Mouse (Mus musculus): ENCODE measurements at regions not wholly inside any gene's neighbourhood (a gene's known extent, or its start where the extent isn't known, plus 50 kb on each side); places are given as distances from the start of the nearest gene placed in this dataset.

- Histone ChIP-seq H3K9me3 (no peaks in the 10 kb centered on the region), H3K36me3 (no peaks in the 10 kb centered on the region), H3K9ac (no peak overlapping the region), H3K27me3 (replicated peaks) (0 out of 2 replicates have a peak, but pooled peaks cover 12% of the 10 kb centered on the region), H3K4me1 (0 out of 2 replicates have a peak, but pooled peaks cover 12% of the 10 kb centered on the region), H3K4me3 (replicated peaks) (no peak overlapping the region), H3K27ac (peak overlapping the region; percentile 40; the same call in 1 of the 2 replicates), H3K4me2 (no peak overlapping the region)
- 53% methylated on average over 12 of the region's 12 CpGs for WGBS
- no peak for ATAC-seq (ENCODE audit: insufficient read depth, low FRiP score, low read depth)
Measured at GRCm38 (mm10) chrX:11437151-11437944, 109.7 kb downstream of the H2al1j start.

DNA sequence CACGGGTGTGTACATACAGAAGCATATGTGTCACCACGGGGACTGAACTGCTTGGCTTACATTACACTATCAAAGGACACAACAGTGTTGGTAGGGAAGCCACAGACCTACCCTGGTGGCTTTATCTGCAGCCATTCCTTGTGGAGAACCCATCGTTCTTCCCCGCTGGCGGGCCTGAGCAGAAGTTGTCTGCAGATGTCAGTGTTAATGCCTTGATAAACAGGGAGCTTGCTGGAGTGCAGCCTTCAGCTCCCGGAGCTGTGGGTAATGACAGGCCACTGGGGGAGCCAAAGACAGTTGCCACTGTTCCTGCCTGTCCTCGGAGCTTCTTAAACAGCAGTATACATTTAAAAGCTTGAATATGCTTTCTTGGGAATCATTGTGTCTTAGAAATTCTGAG is 115.9 kb downstream of the H2al1j start:
- no peak for ATAC-seq (ENCODE audit: insufficient read depth, low FRiP score, low read depth)
- no peaks in the 10 kb centered on the region for H3K4me1 ChIP-seq
- H3K36me3 ChIP-seq = no peaks in the 10 kb centered on the region
- H3K27me3 ChIP-seq (replicated peaks) = peaks cover 5% of the 10 kb centered on the region; the same call in 1 of the 2 replicates
- no peak overlapping the region for H3K27ac ChIP-seq
- H3K9me3 ChIP-seq = no peaks in the 10 kb centered on the region
- H3K9ac ChIP-seq = no peak overlapping the region
- WGBS = 44% methylated on average over 7 of the region's 7 CpGs
- H3K4me2 ChIP-seq = no peak overlapping the region
- H3K4me3 ChIP-seq (replicated peaks) = no peak overlapping the region

GRCm38 (mm10) chrX:11444261-11444725 is 116.7 kb downstream of the H2al1j start:
- Histone ChIP-seq H3K4me2 (no peak overlapping the region), H3K27ac (no peak overlapping the region), H3K36me3 (no peaks in the 10 kb centered on the region), H3K4me1 (no peaks in the 10 kb centered on the region), H3K9ac (no peak overlapping the region), H3K27me3 (replicated peaks) (peaks cover 5% of the 10 kb centered on the region; the same call in 1 of the 2 replicates), H3K4me3 (replicated peaks) (no peak overlapping the region), H3K9me3 (no peaks in the 10 kb centered on the region)
- ATAC-seq (ENCODE audit: insufficient read depth, low FRiP score, low read depth) = no peak
- 68% methylated on average over 10 of the region's 10 CpGs for WGBS

DNA sequence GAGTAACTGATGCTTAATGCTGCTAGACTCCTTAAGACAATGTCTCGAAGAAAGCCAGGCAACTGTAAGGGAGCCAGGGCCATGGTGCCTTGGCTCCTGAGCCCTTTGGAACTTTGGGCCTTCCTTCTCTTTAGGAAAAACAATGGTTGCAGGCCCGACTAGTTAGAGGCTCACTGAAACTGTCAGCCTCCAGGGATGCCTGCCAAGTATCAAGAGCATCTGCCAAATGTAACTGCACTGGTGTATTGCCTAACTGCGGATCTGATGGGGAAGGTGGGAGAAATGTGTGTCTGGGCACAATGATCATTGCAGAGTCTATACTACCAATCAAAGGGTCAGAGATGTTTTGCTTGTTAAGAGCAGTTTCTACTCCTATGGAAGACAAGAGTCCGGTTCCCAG is 121.1 kb downstream of the H2al1j start:
- ATAC-seq (ENCODE audit: insufficient read depth, low FRiP score, low read depth) = no peak
- 68% methylated on average over 4 of the region's 4 CpGs for WGBS

DNA sequence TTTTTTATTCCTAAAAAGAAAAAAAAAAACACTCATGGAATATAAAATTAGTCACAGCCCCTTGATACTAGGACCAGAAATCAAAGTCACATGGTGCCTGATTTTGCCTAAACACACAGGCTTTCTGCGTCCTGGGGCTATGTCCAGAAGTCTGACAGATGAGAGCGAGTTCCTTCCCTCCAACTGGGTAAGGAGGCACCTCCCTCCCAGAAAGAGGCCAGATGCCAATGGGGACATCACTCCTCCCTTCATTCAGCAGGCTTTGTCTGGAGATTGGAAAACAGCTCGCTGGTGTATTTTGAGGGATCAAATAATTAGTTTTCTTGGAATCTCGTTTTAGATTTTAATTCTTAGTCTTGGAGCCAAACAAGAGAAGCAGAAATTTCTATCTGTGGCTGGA is 130.9 kb downstream of the H2al1j start:
- Histone ChIP-seq H3K4me1 (no peaks in the 10 kb centered on the region), H3K27me3 (replicated peaks) (no peaks in the 10 kb centered on the region), H3K9me3 (no peaks in the 10 kb centered on the region), H3K27ac (no peak overlapping the region), H3K4me3 (replicated peaks) (no peak overlapping the region), H3K4me2 (no peak overlapping the region), H3K9ac (no peak overlapping the region), H3K36me3 (no peaks in the 10 kb centered on the region)
- ATAC-seq (ENCODE audit: insufficient read depth, low FRiP score, low read depth) = no peak
- WGBS = 57% methylated on average over 4 of the region's 4 CpGs

More for the DNA sequence above, 121.1 kb downstream of the H2al1j start:
- Histone ChIP-seq H3K4me3 (replicated peaks) (no peak overlapping the region), H3K27me3 (replicated peaks) (peaks cover 5% of the 10 kb centered on the region; the same call in 1 of the 2 replicates), H3K4me1 (no peaks in the 10 kb centered on the region), H3K4me2 (no peak overlapping the region), H3K36me3 (no peaks in the 10 kb centered on the region), H3K9me3 (no peaks in the 10 kb centered on the region), H3K27ac (no peak overlapping the region), H3K9ac (no peak overlapping the region)

- H3K9ac ChIP-seq = no peak overlapping the region
- H3K4me1 ChIP-seq = no peaks in the 10 kb centered on the region
- WGBS = 65% methylated on average over 3 of the region's 3 CpGs
- peaks cover 3% of the 10 kb centered on the region; the same call in 1 of the 2 replicates for H3K27me3 ChIP-seq (replicated peaks)
- no peak overlapping the region for H3K4me2 ChIP-seq
- no peaks in the 10 kb centered on the region for H3K36me3 ChIP-seq
- no peak overlapping the region for H3K4me3 ChIP-seq (replicated peaks)
- no peaks in the 10 kb centered on the region for H3K9me3 ChIP-seq
- no peak for ATAC-seq (ENCODE audit: insufficient read depth, low FRiP score, low read depth)
- H3K27ac ChIP-seq = no peak overlapping the region
Measured at GRCm38 (mm10) chrX:11463955-11464511, 136.4 kb downstream of the H2al1j start.

GRCm38 (mm10) chrX:11466191-11466590 is 138.6 kb downstream of the H2al1j start:
- no peak overlapping the region for H3K9ac ChIP-seq
- no peaks in the 10 kb centered on the region for H3K36me3 ChIP-seq
- H3K27me3 ChIP-seq (replicated peaks) = peaks cover 3% of the 10 kb centered on the region; the same call in 1 of the 2 replicates
- 70% methylated on average over 4 of the region's 4 CpGs for WGBS
- no peaks in the 10 kb centered on the region for H3K4me1 ChIP-seq
- no peak overlapping the region for H3K4me3 ChIP-seq (replicated peaks)
- no peak overlapping the region for H3K4me2 ChIP-seq
- H3K27ac ChIP-seq = no peak overlapping the region
- no peak for ATAC-seq (ENCODE audit: insufficient read depth, low FRiP score, low read depth)
- no peaks in the 10 kb centered on the region for H3K9me3 ChIP-seq

DNA sequence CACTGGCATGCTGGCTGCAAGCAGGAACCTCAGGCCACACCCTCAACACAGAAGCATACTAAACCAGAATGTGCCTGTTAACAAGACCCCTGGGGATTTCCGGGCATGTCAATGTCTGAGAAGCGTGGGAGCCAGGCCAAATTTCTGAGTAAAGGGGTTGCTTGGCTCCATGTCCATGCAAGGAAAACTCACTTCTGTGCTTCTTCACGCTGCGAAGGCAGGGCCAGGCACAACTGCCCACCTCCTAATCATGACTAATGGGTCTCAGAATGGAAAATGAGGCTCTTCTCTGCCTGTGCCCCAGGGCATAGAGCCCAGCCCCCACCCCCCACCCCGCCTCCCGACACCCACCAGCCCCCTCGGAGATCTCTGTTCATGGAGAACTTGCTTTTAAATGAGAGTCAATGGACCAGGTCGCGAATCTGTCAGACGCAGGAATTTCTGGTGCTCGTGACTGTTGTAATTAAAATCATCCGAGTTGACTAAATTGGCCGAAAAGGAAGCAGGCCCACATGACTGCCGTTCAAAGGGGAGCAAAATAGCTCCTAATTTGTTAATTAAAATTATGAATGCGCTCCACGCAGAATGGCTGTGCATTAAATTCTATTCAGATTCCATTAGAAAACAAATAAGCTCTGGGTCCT is 152.2 kb downstream of the H2al1j start:
- WGBS = 72% methylated on average over 16 of the region's 16 CpGs

GRCm38 (mm10) chrX:11482141-11482540 is 154.5 kb downstream of the H2al1j start:
- H3K4me1 ChIP-seq = no peaks in the 10 kb centered on the region
- no peak overlapping the region for H3K27ac ChIP-seq
- no peak overlapping the region for H3K4me2 ChIP-seq
- H3K36me3 ChIP-seq = no peaks in the 10 kb centered on the region
- WGBS = 65% methylated on average over 7 of the region's 7 CpGs
- ATAC-seq (ENCODE audit: insufficient read depth, low FRiP score, low read depth) = no peak
- H3K4me3 ChIP-seq (replicated peaks) = no peak overlapping the region
- H3K9me3 ChIP-seq = no peaks in the 10 kb centered on the region
- H3K27me3 ChIP-seq (replicated peaks) = 0 out of 2 replicates have a peak, but pooled peaks cover 3% of the 10 kb centered on the region
- no peak overlapping the region for H3K9ac ChIP-seq

More for the DNA sequence above, 152.2 kb downstream of the H2al1j start:
- ATAC-seq (ENCODE audit: insufficient read depth, low FRiP score, low read depth) = no peak
- Histone ChIP-seq H3K4me1 (no peaks in the 10 kb centered on the region), H3K4me2 (no peak overlapping the region), H3K9ac (no peak overlapping the region), H3K27me3 (replicated peaks) (0 out of 2 replicates have a peak, but pooled peaks cover 3% of the 10 kb centered on the region), H3K9me3 (no peaks in the 10 kb centered on the region), H3K36me3 (no peaks in the 10 kb centered on the region), H3K27ac (no peak overlapping the region), H3K4me3 (replicated peaks) (no peak overlapping the region)

- Histone ChIP-seq H3K9me3 (no peaks in the 10 kb centered on the region), H3K27me3 (replicated peaks) (0 out of 2 replicates have a peak, but pooled peaks cover 3% of the 10 kb centered on the region), H3K4me1 (no peaks in the 10 kb centered on the region), H3K36me3 (no peaks in the 10 kb centered on the region), H3K4me3 (replicated peaks) (no peak overlapping the region), H3K4me2 (no peak overlapping the region), H3K27ac (no peak overlapping the region), H3K9ac (no peak overlapping the region)
- WGBS = 39% methylated on average over 2 of the region's 2 CpGs
- no peak for ATAC-seq (ENCODE audit: insufficient read depth, low FRiP score, low read depth)
Measured at GRCm38 (mm10) chrX:11486588-11486987, 159.0 kb downstream of the H2al1j start.

DNA sequence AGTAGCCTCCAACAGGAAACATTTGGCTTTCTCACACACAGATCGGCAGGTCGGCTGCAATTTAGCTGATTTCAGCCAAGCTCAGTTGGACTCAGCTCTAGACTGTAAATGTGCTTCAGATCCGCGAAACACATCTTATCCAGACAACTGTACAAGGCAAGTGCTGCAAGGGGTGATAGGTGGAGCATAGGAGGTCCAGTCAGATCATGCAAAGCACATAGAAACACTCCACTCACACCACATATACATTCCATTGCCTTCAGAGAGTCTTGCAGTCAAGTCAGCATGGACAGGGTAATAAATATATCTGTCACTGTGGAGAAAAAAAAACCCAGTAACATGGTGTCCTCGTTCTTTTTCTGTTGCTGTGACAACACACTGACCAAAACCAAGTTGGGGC is 160.3 kb downstream of the H2al1j start:
- WGBS = 48% methylated on average over 5 of the region's 5 CpGs
- H3K27me3 ChIP-seq (replicated peaks) = peaks cover 3% of the 10 kb centered on the region; the same call in 1 of the 2 replicates
- H3K4me2 ChIP-seq = no peak overlapping the region
- H3K36me3 ChIP-seq = no peaks in the 10 kb centered on the region
- H3K27ac ChIP-seq = no peak overlapping the region
- H3K4me1 ChIP-seq = no peaks in the 10 kb centered on the region
- H3K9ac ChIP-seq = no peak overlapping the region
- no peak for ATAC-seq (ENCODE audit: insufficient read depth, low FRiP score, low read depth)
- H3K9me3 ChIP-seq = no peaks in the 10 kb centered on the region
- H3K4me3 ChIP-seq (replicated peaks) = no peak overlapping the region
